Mouse (Mus musculus) monocyte, adult 2 months (primary cell): ENCODE results near the gene Ldlrap1.

ENCODE experiments used
- DNase-seq, 2 experiments: peaks; one replicate each; pipeline ENCODE4 v3.0.0; 2022; ENCODE audit warnings: low spot score in 2 of 2, low read depth in 1 of 2

Gene Ldlrap1

DNA sequence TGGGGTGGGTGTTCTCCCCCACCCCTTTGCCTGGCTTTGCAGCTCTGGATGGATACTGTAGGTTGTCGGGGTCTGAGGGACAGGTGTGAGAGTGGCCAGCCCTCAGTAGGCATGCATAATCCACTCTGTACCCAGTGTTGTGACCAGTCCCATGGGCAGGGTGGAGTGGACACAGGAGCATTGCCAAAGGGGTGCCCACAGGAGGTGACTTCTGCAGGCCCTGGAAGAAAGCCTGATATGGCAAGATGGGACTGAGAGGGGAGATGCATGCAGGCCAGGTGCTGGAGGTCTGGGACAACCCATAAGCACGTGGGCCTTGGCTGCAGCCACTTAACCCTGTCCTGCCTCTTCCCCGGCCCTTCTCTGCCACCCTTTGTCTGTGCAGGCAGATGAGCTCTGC is 47.5 kb downstream of the Ldlrap1 start:
- DNase-seq = no peak

- DNase-seq = no peak
These were observed 48.3 kb downstream of the Ldlrap1 start for GRCm38 (mm10) chr4:134719489-134719888.

DNA sequence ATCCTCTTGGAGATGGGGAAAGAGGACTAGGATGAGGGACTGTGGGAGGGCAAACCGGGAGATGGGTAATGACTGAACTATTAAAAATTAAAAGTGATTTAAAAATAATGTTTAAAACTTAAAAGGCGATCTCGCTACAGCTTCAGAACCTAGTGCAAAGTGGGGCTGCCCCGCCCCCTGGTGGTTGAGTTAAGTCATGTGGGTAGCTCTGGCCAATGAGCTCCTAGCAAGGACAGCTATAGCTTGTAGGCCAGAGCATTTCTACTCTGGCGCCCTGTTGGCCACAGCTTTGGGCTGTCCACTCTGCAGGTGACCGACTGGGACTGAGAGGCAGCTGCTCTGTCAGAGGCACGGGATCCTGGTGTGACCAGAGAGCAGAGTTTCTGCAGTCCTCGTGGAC is 53.9 kb downstream of the Ldlrap1 start:
- DNase-seq = peak in 1 of 2 experiments; percentile 75

DNA sequence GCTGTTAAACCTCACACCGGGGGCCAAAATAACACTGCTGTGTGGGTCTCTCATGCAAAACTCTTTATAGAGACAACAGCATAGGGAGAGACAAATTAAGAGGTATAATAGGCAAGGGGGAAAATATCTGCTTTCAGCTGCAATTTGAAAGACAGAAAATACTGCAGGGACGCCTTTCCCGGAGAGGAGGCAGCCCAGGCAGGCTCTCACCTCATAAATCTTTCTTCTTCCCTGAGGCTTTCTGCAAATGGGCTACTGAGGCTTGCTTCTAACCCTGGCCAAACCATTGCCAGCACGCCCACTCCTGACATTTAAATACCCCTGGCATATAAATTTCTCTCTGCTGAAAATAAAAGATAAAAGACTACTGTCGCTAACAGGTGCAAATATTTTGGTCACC is 62.5 kb downstream of the Ldlrap1 start:
- no peak for DNase-seq

- DNase-seq = no peak
These were observed 63.2 kb downstream of the Ldlrap1 start for GRCm38 (mm10) chr4:134704590-134704989.

GRCm38 (mm10) chr4:134703835-134704546 is 63.8 kb downstream of the Ldlrap1 start, which contains the start of gene Man1c1:
Gene Man1c1, minus strand, starts transcription at chr4:134704290.
- peak; percentile 92 to 97 for DNase-seq

DNA sequence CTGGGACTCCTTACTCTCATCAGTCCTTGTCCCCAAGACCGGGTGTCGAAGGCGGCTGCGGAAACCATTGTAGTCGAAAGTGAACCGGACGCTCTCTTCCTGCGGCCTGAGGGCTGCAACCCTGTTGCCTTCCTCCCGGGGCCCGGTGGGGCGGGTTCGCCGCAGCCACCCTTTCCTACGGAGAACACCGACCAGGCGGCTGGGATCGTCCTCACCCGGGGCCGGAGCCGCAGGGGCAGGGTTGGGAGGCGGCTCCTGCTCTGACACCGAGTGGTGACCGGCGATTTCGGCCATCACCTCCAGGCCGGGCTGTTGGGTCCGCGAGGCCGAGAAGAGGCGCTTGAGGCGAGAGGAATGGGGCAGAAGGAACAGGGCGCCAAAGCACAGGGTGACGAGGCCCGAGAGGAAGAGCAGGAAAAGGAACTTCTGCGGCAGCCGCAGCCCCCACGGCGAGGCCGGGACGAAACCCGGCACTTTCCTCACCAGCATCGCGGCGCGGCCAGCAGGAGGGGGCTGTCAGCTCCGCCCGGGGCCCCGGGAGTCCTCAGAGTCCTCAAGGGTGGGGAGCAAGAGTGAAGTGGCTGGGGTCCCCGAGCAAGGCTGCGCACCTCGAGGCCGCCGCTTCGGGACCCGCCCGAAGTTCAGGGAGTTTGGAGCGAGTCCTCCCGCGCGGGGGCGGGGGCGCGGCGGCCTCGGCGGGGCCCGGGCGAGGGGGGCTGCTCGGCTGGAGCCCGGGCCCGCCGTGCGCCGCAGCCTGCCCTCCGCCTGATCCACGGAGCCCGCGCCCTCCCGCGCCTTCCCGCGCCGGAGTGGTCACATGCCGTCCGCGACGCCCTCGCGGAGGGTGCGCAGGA is 64.6 kb downstream of the Ldlrap1 start:
- DNase-seq = peak in 1 of 2 experiments; percentile 28

DNA sequence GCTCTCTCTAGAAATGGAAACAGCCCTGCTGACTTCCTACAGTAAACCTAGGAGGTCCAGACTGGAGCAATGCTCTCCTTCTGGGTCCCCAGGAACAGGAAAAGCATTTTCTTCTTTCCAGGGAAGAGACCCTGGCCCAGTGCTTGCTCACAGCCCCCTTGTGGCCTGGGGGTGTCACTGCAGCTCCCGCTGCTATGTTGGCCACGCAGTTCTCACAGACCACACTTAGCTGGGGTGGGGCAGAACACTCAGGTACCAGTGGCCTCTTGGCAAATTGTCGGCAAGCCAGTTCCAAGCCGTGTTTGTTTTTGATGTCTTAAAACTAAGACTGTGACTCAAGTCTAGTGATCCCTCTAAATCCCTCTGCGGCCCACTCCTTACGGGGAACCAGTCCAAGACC is 65.9 kb downstream of the Ldlrap1 start:
- peak in 1 of 2 experiments; percentile 32 for DNase-seq

- DNase-seq = no peak
These were observed 66.9 kb downstream of the Ldlrap1 start for GRCm38 (mm10) chr4:134700911-134701310.

- DNase-seq = no peak
These were observed 74.5 kb downstream of the Ldlrap1 start for GRCm38 (mm10) chr4:134693202-134693940.

DNA sequence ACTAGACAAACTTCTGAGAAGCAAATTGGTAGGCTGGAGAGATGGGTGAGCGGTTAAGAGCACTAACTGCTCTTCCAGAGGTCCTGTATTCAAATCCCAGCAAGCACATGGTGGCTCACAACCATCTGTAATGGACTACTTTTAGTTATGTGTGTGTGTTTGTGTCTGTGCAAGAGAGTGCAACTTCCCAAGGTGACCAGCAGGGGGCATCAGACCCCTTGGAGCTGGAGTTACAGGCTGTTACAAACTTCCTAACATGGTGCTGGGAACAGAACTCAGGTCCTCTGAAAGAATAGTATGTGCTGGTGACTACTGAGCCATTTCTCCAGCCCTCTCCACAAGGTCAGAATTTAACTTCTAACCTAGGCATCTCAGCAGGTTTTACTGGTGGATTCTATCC is 75.4 kb downstream of the Ldlrap1 start:
- DNase-seq = no peak
